Mouse (Mus musculus): Measurements from ENCODE around the gene Gm10961. TPM values are rescaled to one million over a fixed set of nuclear protein-coding genes. Genes with fewer than 3 reads are reported as not detected.

Gm10961 gene
- total RNA-seq, 4 experiments from 2014 or later: not detected

DNA sequence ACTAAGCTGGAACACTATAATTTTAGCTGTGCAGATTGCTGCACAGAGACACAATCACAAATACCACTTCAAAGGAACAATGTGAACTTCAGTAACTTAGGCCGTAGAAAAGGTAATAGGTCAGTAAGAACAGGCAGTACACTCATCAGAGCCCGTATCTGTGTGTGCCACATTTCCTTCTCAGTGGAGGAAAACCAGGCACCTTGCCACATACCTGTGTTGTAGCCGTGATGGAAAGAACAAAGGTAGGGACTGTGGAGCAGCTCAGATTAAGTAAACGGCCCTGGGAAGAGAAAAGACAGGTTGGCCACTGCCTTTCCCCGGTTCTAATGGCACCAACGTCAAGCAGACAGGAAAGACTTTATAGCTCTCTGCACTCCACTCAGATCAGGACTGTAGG lies 36.3 kb downstream of the Gm10961 start:
- no peak for DNase-seq

DNA sequence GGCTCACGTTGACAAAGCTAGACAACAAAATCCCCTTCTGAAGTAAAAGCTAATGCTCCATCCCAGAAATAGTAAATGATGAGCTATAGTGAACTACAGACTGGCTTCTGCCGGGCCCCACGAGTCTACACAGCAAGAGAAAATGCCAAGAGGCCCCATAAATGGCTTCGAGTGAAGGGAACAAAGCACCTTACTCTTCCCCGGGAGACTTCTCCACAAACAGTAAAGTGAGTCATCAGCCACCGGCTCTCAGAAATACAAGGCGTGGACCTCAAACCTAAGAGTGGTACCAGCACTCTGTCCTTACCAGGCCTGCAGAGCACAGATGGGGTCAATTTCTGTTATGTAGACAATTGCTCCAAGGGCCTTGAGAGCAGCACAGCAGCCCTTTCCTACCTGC lies 37.7 kb downstream of the Gm10961 start:
- DNase-seq: no peak

DNA sequence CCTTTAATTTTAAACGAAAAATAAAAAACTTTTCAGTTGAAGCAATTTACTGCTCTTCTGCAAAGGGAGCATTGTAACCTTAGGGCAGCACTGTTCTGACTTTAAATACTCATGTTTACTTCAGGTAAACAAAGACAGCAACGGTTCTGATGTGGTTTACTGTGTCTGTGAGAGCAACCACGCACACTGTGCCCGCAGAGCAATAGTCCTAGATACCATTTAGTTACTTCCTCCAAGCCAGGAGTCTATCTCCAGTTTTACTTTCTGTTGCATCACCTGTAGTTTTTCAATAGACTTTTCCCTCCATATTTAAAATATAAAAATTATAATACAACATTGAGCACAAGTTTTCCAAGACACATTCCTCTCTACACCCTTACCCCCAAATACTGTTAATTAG lies 39.4 kb downstream of the Gm10961 start:
- DNase-seq: no peak

DNA sequence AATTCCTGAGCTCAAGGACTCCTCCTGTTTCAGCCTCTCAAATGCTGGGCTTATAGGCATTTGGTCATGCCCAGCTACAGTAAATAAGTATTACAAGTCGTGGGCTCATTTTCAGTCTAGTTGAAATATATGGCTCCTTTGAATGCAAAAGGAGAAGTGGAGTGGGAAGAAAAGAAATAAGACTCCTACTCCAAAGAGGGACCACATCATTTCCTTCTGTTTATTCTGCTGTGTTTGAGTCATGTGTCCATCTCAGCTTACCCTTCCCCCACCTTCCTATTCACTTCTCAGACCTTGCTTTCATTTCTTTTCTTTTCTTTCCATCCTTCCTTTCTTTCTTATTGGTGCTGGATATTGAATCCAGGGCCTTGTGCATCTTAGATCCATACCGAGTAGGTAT lies 40.4 kb downstream of the Gm10961 start:
- no peak for DNase-seq

- DNase-seq: no peak
Measured at GRCm38 (mm10) chr3:107680790-107681576, 49.9 kb downstream of the Gm10961 start.

Other genes starting within 250 kb of the Gm10961 start
- 10 to 100 TPM; 10.3 to 19.0 (median 12.7) TPM for gene Kcnc4, start 171.8 kb upstream of the Gm10961 start, total RNA-seq (2022)
- gene Slc6a17, start 113.3 kb upstream of the Gm10961 start, total RNA-seq (2022): 10 to 100 TPM in 2 of 4 experiments, 1 to 10 TPM in 2; 8.9 to 20.2 (median 13.4) TPM
- gene Ubl4b, start 76.2 kb upstream of the Gm10961 start, total RNA-seq (2022): not detected
- not detected for gene Alx3, start 36.3 kb upstream of the Gm10961 start, total RNA-seq (2022)
- gene Strip1, start 372 bp downstream of the Gm10961 start, total RNA-seq (2022): 10 to 100 TPM; 30.1 to 40.2 (median 36.0) TPM
- gene Ahcyl1, start 65.2 kb downstream of the Gm10961 start, total RNA-seq (2022): 100 to 1,000 TPM; 213 to 241 (median 234) TPM
- gene Csf1, start 129.1 kb downstream of the Gm10961 start, total RNA-seq (2022): 10 to 100 TPM; 14.8 to 29.7 (median 23.0) TPM
- gene Eps8l3, start 245.9 kb downstream of the Gm10961 start, total RNA-seq (2022): not detected